Mouse (Mus musculus) ES-Bruce4 (cell line): ENCODE results near the gene Rnd1. TPM values are rescaled to one million over a fixed set of nuclear protein-coding genes. Genes with fewer than 3 reads are reported as not detected.

Experiments used
- H3K27ac ChIP-seq: 2 replicates; pipeline ENCODE4 v1.5.1; 2012; ENCODE audit warnings: low read length, inconsistent platforms; ENCODE audit not compliant: insufficient read depth
- H3K27me3 ChIP-seq: 2 replicates; pipeline ENCODE4 v1.6.1; 2012; ENCODE audit warnings: mild to moderate bottlenecking, low read length, inconsistent platforms; ENCODE audit not compliant: control insufficient read depth, poor library complexity, insufficient read depth, severe bottlenecking
- H3K36me3 ChIP-seq: 2 replicates; pipeline ENCODE4 v1.6.1; 2012; ENCODE audit warnings: inconsistent platforms, mild to moderate bottlenecking, low read length, moderate library complexity; ENCODE audit not compliant: control insufficient read depth, poor library complexity, insufficient read depth, severe bottlenecking
- H3K4me1 ChIP-seq: one replicate; pipeline ENCODE4 v1.8.1; 2011; ENCODE audit warnings: low read length; ENCODE audit not compliant: control insufficient read depth, insufficient read depth
- H3K4me3 ChIP-seq: 2 replicates; pipeline ENCODE4 v1.5.1; 2011; ENCODE audit warnings: low read depth, mild to moderate bottlenecking, low read length
- H3K9ac ChIP-seq: 2 replicates; pipeline ENCODE4 v1.6.1; 2012; ENCODE audit warnings: low read depth, mild to moderate bottlenecking, inconsistent platforms; ENCODE audit not compliant: poor library complexity, severe bottlenecking
- H3K9me3 ChIP-seq: replicated peaks from 2 replicates; pipeline ENCODE4 v1.6.1; 2012; ENCODE audit warnings: mild to moderate bottlenecking, low read length, inconsistent platforms; ENCODE audit not compliant: control insufficient read depth, poor library complexity, insufficient read depth, severe bottlenecking
- CTCF ChIP-seq: IDR thresholded peaks from one replicate; pipeline ENCODE4 v1.8.1; 2011; ENCODE audit warnings: low read depth, low read length
- EP300 ChIP-seq: IDR thresholded peaks from 2 replicates; pipeline ENCODE4 v1.6.1; 2011; ENCODE audit warnings: low read depth, low read length; ENCODE audit not compliant: insufficient read depth
- POLR2A ChIP-seq: IDR thresholded peaks from one replicate; pipeline ENCODE4 v1.8.1; 2011; ENCODE audit warnings: low read length; ENCODE audit not compliant: insufficient read depth
- polyA plus RNA-seq: library from polyadenylated mRNA; stranded (reverse); fragments of >200 nt; gene quantifications from 2 replicates; pipeline ENCODE4 v1.2.4, GENCODE M21; 2011; ENCODE audit warnings: low read depth; ENCODE audit not compliant: missing spikeins, insufficient read depth, insufficient read length

The Rnd1 gene
- polyA plus RNA-seq, 1 experiment, result 3.7 TPM

GRCm38 (mm10) chr15:98632921-98633320 lies 44.3 kb downstream of the Rnd1 start:
- H3K27ac ChIP-seq, result no peak overlapping the region
- no peaks in the 10 kb centered on the region for H3K36me3 ChIP-seq
- no peaks in the 10 kb centered on the region for H3K27me3 ChIP-seq
- H3K4me1 ChIP-seq, result peaks cover 11% of the 10 kb centered on the region
- H3K9ac ChIP-seq, result no peak overlapping the region
- TF ChIP-seq EP300 (no peak), CTCF (no peak)
- H3K4me3 ChIP-seq, result no peak overlapping the region
- H3K9me3 ChIP-seq, result no peaks in the 10 kb centered on the region

GRCm38 (mm10) chr15:98632107-98632744 lies 45.0 kb downstream of the Rnd1 start:
- no peaks in the 10 kb centered on the region for H3K27me3 ChIP-seq
- no peaks in the 10 kb centered on the region for H3K36me3 ChIP-seq
- H3K4me3 ChIP-seq, result peak overlapping the region; percentile 27
- H3K4me1 ChIP-seq, result peaks cover 8% of the 10 kb centered on the region
- H3K27ac ChIP-seq, result no peak overlapping the region
- no peaks in the 10 kb centered on the region for H3K9me3 ChIP-seq
- TF ChIP-seq POLR2A, result no peak
- no peak for TF ChIP-seq EP300
- no peak for TF ChIP-seq CTCF
- peak overlapping the region; percentile 32; the same call in 1 of the 2 replicates for H3K9ac ChIP-seq

GRCm38 (mm10) chr15:98631493-98631892 lies 45.8 kb downstream of the Rnd1 start:
- no peak overlapping the region for H3K27ac ChIP-seq

GRCm38 (mm10) chr15:98630540-98630939 lies 46.7 kb downstream of the Rnd1 start, which contains the start of gene Cacnb3:
Gene Cacnb3, plus strand, starts transcription at chr15:98630840.
- no peaks in the 10 kb centered on the region for H3K36me3 ChIP-seq
- H3K4me3 ChIP-seq, result peak within 1 kb of the TSS; percentile 47
- H3K27ac ChIP-seq, result no peak within 1 kb of the TSS
- H3K4me1 ChIP-seq, result peaks cover 4% of the 10 kb centered on the region
- H3K27me3 ChIP-seq, result no peaks in the 10 kb centered on the region
- TF ChIP-seq EP300, result no peak
- TF ChIP-seq POLR2A, result no peak
- TF ChIP-seq CTCF, result no peak
- no peaks in the 10 kb centered on the region for H3K9me3 ChIP-seq
- H3K9ac ChIP-seq, result peak within 1 kb of the TSS; percentile 32

More at GRCm38 (mm10) chr15:98631493-98631892, 45.8 kb downstream of the Rnd1 start:
- TF ChIP-seq POLR2A (no peak), EP300 (peak; percentile 83), CTCF (peak; percentile 98)
- Histone ChIP-seq H3K27me3 (no peaks in the 10 kb centered on the region), H3K9me3 (no peaks in the 10 kb centered on the region), H3K4me3 (peak overlapping the region; percentile 47), H3K36me3 (no peaks in the 10 kb centered on the region), H3K4me1 (peaks cover 8% of the 10 kb centered on the region), H3K9ac (peak overlapping the region; percentile 32)

GRCm38 (mm10) chr15:98629464-98629863 lies 47.8 kb downstream of the Rnd1 start:
- Histone ChIP-seq H3K9me3 (no peaks in the 10 kb centered on the region), H3K27me3 (no peaks in the 10 kb centered on the region), H3K4me1 (peaks cover 4% of the 10 kb centered on the region), H3K4me3 (no peak overlapping the region), H3K36me3 (no peaks in the 10 kb centered on the region), H3K27ac (no peak overlapping the region), H3K9ac (no peak overlapping the region)
- no peak for TF ChIP-seq POLR2A
- TF ChIP-seq EP300, result no peak
- TF ChIP-seq CTCF, result no peak

- H3K27ac ChIP-seq, result no peak overlapping the region
- H3K27me3 ChIP-seq, result no peaks in the 10 kb centered on the region
- peaks cover 4% of the 10 kb centered on the region for H3K4me1 ChIP-seq
Observed at GRCm38 (mm10) chr15:98628589-98629254, 48.5 kb downstream of the Rnd1 start.

More at GRCm38 (mm10) chr15:98628589-98629254, 48.5 kb downstream of the Rnd1 start:
- Histone ChIP-seq H3K9me3 (no peaks in the 10 kb centered on the region), H3K36me3 (no peaks in the 10 kb centered on the region), H3K4me3 (peak overlapping the region; percentile 27), H3K9ac (peak overlapping the region; percentile 21; the same call in 1 of the 2 replicates)
- no peak for TF ChIP-seq POLR2A
- no peak for TF ChIP-seq CTCF
- no peak for TF ChIP-seq EP300
